Mouse (Mus musculus): ENCODE data around the gene Gm12216.

Gene Gm12216

DNA sequence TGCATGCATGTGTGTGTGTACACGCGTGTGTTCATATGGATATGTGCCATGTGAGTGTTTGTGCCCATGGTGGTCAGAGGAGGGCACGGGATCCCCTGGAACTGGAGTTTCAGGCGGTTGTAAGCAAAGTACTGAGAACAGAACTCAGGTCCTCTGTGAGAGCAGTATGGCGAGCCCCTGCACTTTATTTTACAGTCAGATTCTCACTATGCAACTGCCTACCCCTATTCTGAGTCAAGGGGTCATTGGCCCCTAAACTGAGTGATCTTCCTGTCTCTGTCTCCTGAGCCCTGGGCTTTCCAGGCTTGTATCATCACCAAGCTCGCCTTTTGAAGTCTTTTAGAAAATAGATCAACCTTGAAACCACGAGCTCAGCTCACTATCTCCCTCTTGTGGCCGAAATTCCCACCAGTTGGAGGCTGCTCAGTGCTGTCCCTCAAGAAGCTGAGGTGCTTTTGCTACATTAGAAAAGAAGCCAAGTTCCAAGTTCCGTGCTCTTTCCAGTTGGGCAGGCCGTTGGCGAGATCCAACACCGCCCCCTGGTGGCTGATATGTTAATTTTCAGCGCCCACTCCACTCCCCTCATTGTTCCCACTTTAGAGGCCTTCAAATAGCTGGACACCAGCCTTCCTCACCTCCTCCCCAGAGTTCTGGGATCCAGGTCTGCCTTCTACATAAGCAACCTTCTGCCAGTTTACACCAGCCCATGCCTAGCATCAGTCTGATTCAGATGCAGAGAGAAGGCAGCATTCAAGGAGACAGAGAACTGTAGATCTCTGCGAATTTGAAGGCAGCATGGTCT, 122.1 kb downstream of the Gm12216 start:
- peak; percentile 55 to 68 for DNase-seq

DNA sequence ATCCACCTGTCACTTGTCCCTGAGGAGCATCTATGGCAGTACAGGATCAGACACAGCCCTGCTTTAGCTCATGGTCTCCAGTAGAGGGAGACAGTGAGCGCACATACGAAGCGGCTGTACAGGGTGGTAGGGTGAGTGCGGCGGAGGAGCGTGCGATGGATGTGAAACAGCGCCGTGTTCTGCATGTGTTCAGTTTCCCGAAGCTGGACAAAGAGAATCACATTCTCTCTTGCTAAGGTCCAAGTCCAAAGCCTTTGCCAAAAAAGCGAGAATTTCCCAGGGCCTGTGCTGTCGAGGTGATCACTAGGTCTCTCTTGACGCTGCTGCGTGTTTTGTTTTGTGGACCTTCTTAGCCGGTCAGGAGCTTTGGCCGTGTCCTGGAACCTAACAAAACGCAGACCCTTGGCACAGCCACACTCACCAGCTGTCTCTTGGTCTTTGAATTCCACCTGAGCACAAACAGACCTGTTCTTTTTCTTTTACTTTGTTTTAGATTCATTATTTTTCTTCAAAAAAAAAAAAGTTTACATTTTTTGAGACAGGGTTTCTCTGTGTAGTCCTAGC, 123.3 kb downstream of the Gm12216 start:
- peak; percentile 68 to 79 for DNase-seq

DNA sequence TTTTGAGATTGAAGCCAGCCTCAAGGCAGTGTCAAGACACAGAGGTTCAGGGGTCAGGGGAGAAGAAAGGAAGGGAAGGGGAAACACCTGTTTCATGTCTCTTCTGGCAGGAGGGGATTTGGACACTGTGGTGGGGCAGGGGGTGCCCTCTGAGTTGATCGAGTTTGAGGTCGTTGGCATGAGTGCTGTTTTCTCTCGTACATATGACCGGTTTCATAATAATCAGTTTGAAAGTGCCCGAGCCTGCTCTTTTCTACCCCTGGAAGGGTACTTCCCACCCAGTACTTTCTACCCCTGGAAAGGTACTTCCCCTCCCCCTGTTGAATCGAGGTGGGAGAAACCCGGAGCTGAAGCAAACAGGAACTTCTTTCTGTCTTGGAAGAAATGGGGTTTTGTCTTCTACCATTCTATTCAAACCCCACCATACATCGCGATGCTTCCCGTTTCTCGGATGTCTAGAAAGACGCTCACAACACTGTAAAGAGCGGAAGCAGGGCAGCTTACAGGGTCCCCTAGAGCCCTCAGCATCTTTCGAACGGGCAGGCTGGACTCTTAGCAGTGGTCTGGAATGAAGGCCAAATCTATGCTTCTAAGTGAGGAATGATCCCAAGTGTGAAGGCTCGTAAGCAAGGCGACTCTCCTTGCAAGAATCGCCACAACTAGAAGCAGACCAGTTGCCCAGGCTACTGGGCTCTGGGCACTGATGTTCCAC, 123.9 kb downstream of the Gm12216 start:
- DNase-seq: no peak

DNA sequence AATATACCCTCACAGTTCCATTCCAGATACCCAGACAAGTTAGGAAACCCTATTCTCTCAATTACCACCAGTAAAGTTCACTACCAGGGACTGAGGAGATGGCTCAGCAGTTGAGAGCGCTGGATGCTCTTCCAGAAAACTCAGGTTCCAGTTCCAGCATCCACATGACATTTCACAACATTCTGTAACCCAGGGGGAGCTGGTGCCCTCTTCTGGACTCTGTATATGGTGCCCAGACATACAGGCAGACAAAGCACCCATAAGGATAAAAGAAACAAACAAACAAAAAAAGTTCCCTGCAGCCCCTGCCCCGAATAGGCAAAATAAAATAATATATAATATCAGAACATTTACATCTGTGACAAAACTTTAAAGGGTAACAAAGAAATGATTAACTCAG, 124.6 kb downstream of the Gm12216 start:
- no peak for DNase-seq

DNA sequence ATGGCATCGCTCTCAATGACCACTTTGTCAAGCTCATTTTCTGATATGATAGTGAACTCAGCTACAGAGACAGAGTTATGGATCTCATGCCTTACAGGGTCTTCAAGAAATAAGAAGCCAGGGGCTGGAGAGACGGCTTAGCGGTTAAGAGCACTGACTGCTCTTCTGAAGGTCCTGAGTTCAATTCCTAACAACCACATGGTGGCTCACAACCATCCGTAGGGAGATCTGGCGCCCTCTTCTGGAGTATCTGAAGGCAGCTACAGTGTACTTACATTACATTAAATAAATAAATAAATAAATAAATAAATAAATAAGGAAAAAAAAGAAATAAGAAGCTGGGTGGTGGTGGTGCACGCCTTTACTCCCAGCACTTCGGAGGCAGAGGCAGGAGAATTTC, 125.2 kb downstream of the Gm12216 start:
- DNase-seq: no peak
